Mouse (Mus musculus) cortical plate, adult 2 months (tissue): Measurements from ENCODE around the gene Agrp. TPM values are rescaled to one million over a fixed set of nuclear protein-coding genes. Genes with fewer than 3 reads are reported as not detected.
A peak's percentile ranks its signal among the peaks of the same experiment; 100 is the strongest.

Experiments used
- H3K27ac ChIP-seq: fragments of 200-500 bp; 2 replicates; pipeline ENCODE4 v1.5.1; 2012; ENCODE audit warnings: low read length, control low read depth, inconsistent platforms; ENCODE audit not compliant: insufficient read depth
- H3K4me1 ChIP-seq: fragments of 200-500 bp; 2 replicates; pipeline ENCODE4 v1.6.1; 2011; ENCODE audit warnings: low read length; ENCODE audit not compliant: control insufficient read depth, insufficient read depth
- H3K4me3 ChIP-seq: fragments of 200-500 bp; 2 replicates; pipeline ENCODE4 v1.5.1; 2011; ENCODE audit warnings: mild to moderate bottlenecking, low read length, control low read depth; ENCODE audit not compliant: insufficient read depth
- CTCF ChIP-seq: fragments of 200-500 bp; IDR thresholded peaks from 2 replicates; pipeline ENCODE4 v1.5.1; 2011; ENCODE audit warnings: mild to moderate bottlenecking, control low read depth, low read length; ENCODE audit not compliant: insufficient read depth; ENCODE audit errors: extremely low read depth
- POLR2A ChIP-seq: fragments of 200-500 bp; IDR thresholded peaks from 2 replicates; pipeline ENCODE4 v1.6.1; 2011; ENCODE audit warnings: mild to moderate bottlenecking, low read length, control low read depth; ENCODE audit not compliant: insufficient read depth; ENCODE audit errors: extremely low read depth
- polyA plus RNA-seq: library from polyadenylated mRNA; depleted of rRNA; stranded (reverse); fragments of >200 nt; gene quantifications from 2 replicates; pipeline ENCODE4 v1.2.3, GENCODE M21; 2012

Agrp gene
- polyA plus RNA-seq, 1 experiment, result 0.17 TPM

DNA sequence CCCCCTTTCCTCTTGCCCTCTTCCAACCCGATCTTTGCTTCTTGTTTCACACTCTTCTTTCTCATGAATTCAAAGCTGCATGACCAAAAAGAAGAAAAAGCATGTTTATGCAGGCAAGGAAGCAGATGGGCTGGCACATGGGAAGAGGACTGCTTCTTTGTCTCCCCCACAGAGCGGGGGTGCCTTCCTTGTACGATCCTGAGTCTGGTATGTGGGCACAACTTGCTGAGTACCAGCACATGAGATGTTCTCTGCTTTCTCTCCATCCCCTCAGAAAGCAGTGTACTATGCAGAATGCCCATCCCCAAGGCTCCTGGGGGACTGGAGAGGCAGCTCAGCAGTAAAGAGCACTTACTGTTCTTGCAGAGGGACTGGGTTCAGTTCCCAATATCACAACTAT is 12.8 kb downstream of the Agrp start:
- H3K27ac ChIP-seq, result no peak overlapping the region
- TF ChIP-seq CTCF (no peak), POLR2A (peak; percentile 59; the same call in 1 of the 2 replicates)
- peaks cover 7% of the 10 kb centered on the region; the same call in 1 of the 2 replicates for H3K4me1 ChIP-seq
- no peak overlapping the region for H3K4me3 ChIP-seq

DNA sequence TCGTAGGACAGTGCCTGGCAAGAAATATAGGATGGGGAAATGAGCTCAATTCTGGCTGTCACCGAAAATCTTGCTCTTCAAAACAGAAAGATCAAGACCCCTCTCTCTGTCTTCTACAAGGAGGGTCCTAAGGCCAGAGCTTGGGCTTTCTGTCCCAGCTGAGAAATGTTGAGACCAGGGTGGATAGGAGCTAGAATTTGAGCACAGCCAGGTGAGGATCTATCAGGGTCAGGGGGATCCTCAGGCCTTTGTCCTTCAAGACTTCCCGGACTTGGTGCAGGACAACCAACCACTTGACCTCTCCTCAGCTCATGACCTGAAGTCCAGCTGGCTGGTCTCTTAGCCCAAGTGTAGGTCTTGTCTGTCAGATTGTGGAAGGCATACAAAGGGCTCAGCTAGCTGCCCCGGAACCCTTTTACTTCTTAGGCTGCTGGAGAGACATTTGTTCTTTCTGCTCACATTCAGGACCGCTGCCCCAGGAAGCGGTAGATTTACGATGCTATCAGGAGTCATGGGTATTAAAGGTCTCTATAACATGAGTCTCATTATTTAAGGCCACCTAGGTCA is 13.4 kb downstream of the Agrp start:
- Histone ChIP-seq H3K4me3 (no peak overlapping the region), H3K4me1 (peaks cover 7% of the 10 kb centered on the region; the same call in 1 of the 2 replicates), H3K27ac (peak overlapping the region; percentile 6; the same call in 1 of the 2 replicates)
- TF ChIP-seq POLR2A, result no peak
- no peak for TF ChIP-seq CTCF

DNA sequence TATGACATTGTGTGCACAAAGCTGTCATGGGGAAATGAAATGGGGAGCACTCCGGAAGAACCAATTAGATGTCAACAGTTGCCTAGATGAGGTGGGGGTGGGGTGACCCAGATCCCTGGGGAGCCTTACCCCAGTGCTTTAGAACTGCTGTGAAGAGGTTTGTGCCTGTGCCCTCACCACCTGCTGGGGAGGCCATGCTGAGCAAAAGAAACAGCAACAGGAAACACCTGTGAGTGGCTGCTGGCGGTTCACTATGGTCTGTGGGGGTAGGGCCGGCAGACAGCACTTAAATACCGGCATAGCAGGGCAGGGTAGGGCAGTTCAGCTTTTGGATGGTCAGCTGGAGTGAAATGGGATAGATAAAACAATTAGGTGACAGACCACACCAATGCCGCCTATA is 14.1 kb downstream of the Agrp start:
- Histone ChIP-seq H3K4me1 (peaks cover 7% of the 10 kb centered on the region; the same call in 1 of the 2 replicates), H3K27ac (peak overlapping the region; percentile 6), H3K4me3 (no peak overlapping the region)
- TF ChIP-seq CTCF (no peak), POLR2A (no peak)

DNA sequence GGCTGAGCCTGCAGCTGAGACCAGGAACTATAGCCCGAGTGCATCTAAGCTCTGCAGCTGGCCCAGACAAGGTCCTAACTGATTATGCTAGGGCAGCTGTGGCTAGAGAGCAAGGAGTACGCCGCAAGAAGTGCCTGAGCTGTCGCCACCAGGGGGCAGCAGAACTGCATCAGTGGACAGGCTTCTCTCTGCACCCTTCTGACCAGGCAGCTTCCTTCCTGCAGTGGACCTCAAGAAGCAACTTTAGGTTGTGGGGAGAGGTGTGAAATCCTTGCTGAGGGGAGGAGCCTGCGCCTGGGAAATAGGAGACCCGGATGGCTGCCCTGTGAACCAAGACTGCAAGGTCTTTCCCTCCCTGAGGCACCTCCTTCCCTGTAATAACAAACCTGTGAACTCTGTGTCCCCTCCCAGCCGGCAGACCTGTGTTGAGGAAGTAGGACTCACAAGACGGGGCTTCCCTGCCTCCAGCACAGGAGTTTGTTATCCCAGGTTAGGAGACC is 14.7 kb downstream of the Agrp start:
- H3K4me1 ChIP-seq, result peaks cover 7% of the 10 kb centered on the region; the same call in 1 of the 2 replicates
- H3K27ac ChIP-seq, result peak overlapping the region; percentile 6
- H3K4me3 ChIP-seq, result no peak overlapping the region
- TF ChIP-seq CTCF (peak; percentile 95), POLR2A (no peak)

DNA sequence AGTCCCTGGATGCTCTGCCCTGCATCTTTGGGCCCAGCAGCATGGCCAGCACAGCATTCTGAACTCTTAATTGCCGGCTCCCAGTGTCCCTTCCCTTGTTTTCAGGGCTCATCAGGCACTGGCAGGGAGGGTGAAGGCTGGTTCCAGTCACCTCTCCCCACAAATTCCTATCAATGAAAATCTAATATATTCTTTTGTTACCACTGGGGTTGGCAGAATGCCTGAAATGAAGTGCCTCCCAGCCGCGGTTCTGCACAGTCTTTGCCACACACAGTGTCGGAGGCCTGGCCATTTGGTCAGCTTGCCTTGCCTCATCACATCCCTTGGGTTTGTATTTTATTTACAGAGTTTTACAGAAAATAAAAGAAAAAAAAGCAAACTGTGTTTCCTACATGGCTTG is 15.4 kb downstream of the Agrp start:
- no peak overlapping the region for H3K4me3 ChIP-seq
- H3K27ac ChIP-seq, result peak overlapping the region; percentile 9; the same call in 1 of the 2 replicates
- peaks cover 7% of the 10 kb centered on the region; the same call in 1 of the 2 replicates for H3K4me1 ChIP-seq
- TF ChIP-seq CTCF, result no peak
- TF ChIP-seq POLR2A, result no peak

DNA sequence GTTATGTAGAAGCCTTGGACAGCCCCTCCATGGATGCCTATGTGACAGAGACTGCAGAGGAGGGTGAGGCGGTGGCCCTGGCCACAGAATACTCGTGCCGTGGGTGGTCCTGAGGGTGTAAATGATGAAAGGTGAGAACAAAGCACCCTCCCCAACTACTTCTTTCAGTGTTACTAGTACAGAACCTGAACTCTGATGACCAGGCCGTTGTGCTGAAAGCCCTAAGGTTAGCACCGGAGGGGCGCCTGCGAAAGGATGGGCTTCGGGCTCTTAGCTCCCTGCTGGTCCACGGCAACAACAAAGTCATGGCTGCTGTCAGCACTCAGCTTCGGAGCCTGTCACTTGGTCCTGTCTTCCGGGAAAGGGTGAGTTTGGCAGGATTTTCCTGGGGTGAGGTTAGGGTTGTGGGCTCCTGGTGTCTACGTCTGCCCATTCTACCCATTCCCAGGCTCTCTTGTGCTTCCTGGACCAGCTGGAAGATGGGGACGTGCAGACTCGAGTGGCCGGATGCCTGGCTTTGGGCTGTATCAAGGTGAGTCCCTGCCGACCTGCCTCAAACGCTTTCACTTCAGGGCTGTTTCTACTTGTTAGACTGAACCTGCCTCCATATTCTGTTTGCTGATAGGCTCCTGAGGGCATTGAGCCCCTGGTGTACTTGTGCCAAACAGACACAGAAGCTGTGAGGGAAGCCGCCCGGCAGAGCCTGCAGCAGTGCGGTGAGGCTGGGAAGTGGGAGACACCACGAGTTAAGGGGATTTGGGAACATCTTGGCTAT is 16.1 kb downstream of the Agrp start:
- TF ChIP-seq CTCF (no peak), POLR2A (no peak)
- H3K27ac ChIP-seq, result peak overlapping the region; percentile 9; the same call in 1 of the 2 replicates
- no peak overlapping the region for H3K4me3 ChIP-seq
- peaks cover 7% of the 10 kb centered on the region; the same call in 1 of the 2 replicates for H3K4me1 ChIP-seq

DNA sequence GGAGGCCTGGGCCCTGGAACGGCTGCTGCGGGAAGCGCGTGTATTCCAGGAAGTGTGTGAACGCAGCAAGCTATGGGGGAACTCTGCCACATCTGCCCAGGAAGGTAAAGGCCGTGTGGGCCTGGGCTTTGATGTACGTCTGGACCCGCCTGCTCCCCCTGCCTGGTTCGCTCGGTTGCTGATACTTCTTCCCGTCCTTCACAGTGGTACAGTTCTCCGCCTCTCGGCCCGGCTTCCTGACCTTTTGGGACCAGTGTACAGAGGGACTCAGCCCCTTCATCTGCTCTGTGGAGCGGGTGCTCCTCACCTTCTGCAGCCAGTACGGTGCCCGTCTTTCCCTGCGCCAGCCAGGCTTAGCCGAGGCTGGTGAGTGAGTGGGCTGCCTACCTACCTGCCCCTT is 17.0 kb downstream of the Agrp start:
- H3K27ac ChIP-seq, result no peak overlapping the region
- peaks cover 9% of the 10 kb centered on the region; the same call in 1 of the 2 replicates for H3K4me1 ChIP-seq
- no peak overlapping the region for H3K4me3 ChIP-seq
- TF ChIP-seq CTCF (no peak), POLR2A (no peak)

DNA sequence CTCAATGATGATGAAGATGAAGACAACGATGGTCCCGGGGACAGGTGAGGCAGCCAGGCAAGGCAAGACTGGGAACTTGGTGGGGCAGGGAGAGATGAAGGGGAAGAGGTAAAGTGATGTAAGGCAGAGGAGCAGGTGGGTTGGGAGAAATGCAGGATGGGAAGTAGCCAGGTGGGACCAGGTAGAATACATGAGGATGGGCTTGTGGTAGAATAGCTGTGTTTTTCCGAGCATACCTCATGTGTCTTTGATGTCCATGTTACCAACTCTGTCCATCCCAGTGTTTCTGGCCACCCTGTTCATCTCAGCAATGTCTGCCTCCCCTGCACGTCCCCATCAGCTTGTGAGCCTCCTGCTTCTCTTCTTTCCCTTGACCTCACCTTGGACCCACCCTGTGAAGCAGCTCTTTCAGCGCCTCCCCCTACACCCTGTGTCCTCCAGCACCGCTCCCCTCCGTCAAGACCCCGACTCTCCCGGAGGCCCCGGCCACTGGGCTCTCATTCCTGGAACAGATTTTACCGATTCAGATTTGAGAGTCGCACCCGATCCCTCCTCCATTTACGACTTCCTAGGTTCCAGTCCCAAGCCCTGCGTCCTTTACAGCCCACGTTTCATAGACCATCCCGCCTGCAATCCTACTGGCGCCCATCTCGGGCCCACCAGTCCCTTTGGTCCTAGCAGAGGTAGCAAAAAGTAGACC is 18.2 kb downstream of the Agrp start:
- H3K4me1 ChIP-seq, result peaks cover 9% of the 10 kb centered on the region; the same call in 1 of the 2 replicates
- no peak overlapping the region for H3K4me3 ChIP-seq
- H3K27ac ChIP-seq, result no peak overlapping the region
- no peak for TF ChIP-seq POLR2A
- TF ChIP-seq CTCF, result no peak

DNA sequence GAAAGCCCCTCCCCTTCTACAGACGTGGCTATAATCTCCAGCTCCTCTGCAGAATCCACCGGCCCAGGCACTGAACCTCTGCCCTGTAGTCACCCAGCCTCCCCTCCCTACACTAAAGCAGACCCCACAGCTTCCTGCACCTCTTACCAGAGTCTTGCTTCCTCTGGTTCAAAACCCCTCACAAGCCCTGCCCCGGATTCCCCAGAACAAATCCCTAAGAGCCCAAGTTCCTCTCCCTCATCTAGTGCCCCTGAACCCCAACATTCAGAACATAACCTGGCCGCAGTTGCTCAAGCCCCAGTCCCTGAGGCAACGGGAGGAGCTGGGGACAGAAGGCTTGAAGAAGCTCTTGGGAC is 18.9 kb downstream of the Agrp start:
- TF ChIP-seq POLR2A (no peak), CTCF (no peak)
- Histone ChIP-seq H3K27ac (no peak overlapping the region), H3K4me1 (peaks cover 4% of the 10 kb centered on the region; the same call in 1 of the 2 replicates), H3K4me3 (no peak overlapping the region)
